Mouse (Mus musculus): Measurements from ENCODE around the gene Gm13178. TPM values are rescaled to one million over a fixed set of nuclear protein-coding genes. Genes with fewer than 3 reads are reported as not detected.

Gm13178 gene
- not detected in 2 replicates for polyA plus RNA-seq (2016; fragmentation: Nextera tagmentation; extraction: Ambion mirVana)

DNA sequence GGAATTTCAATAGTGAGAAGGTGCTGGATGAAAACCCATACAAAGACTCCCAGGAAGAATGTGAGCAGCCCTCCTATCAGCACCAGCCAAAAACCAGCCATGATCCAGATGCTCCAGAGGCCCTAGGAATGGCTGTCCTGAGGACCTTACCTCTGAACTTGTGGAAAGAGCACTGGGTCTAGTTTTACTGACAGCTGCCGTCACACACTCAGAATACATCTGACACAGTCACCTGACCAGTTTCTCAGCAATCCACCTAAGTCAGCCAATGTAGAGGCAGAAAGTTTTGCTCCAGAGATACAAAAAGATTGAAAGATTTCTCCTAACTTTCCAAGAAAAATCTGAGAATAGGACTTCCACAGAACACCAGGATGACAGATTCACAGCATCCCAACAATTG lies at the start of gene Gm13178:
Gene Gm13178, minus strand, starts transcription at position 101 of the 400 bp plus-strand sequence.
- Histone ChIP-seq H3K27me3 (ENCODE audit: low read depth, poor library complexity, severe bottlenecking) (no peaks in the 10 kb centered on the region), H3K36me3 (no peaks in the 10 kb centered on the region), H3K4me1 (no peaks in the 10 kb centered on the region), H3K27ac (replicated peaks) (no peak within 1 kb of the TSS), H3K9me3 (replicated peaks) (peaks cover 26% of the 10 kb centered on the region), H3K4me3 (no peak within 1 kb of the TSS)
- 86% methylated on average over 1 of the region's 1 CpGs for WGBS
- DNase-seq (ENCODE audit: low spot score): no peak

DNA sequence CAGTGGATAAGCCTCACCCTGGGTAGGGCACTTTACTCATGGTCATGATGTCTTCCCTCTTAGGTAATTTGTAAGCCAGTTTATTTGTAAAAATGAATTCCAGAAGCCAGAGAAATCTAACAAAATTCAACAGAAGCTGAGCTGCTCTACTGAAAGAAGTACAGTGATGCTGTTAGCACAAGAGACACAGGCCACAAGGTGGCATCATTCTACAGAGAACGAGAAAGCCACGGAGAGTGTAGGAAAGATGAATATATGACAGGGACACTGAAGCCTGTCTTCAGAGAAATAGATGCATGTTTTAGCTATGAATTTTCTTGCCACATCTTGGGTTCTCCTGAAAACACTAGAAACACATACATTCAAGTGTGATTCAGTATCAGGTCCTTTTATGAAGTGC lies 44.5 kb upstream of the Gm13178 start:
- H3K9me3 ChIP-seq (replicated peaks): peaks cover 3% of the 10 kb centered on the region; the same call in 1 of the 2 replicates
- 48% methylated on average over 2 of the region's 2 CpGs for WGBS
- H3K27ac ChIP-seq (replicated peaks): no peak overlapping the region
- DNase-seq (ENCODE audit: low spot score): no peak
- H3K4me3 ChIP-seq: no peak overlapping the region
- H3K4me1 ChIP-seq: no peaks in the 10 kb centered on the region
- H3K36me3 ChIP-seq: no peaks in the 10 kb centered on the region
- no peaks in the 10 kb centered on the region for H3K27me3 ChIP-seq (ENCODE audit: low read depth, poor library complexity, severe bottlenecking)

DNA sequence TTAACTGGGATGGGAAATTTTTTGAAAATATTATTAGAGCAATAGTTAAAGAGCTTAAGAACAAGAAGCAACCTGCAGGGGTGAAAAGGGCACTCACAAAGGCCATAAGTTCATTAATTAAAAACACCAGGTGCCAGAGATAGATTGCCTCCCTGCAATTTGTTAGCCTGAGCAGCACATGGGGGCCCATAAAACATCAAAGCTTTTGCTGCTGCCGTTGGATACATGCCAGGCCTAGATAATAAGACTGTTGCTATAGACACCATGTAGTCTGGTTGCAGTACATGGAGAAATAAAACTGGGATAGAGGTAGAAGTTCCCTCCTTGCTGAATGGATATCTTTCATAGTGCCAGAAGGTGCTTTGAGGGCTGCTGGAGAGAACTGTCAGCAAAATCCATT lies 27.9 kb upstream of the Gm13178 start:
- DNase-seq (ENCODE audit: low spot score): no peak
- no peak overlapping the region for H3K4me3 ChIP-seq
- H3K9me3 ChIP-seq (replicated peaks): peaks cover 10% of the 10 kb centered on the region
- H3K36me3 ChIP-seq: no peaks in the 10 kb centered on the region
- no peak overlapping the region for H3K27ac ChIP-seq (replicated peaks)
- no peaks in the 10 kb centered on the region for H3K4me1 ChIP-seq
- 66% methylated on average over 1 of the region's 1 CpGs for WGBS
- H3K27me3 ChIP-seq (ENCODE audit: low read depth, poor library complexity, severe bottlenecking): no peaks in the 10 kb centered on the region

DNA sequence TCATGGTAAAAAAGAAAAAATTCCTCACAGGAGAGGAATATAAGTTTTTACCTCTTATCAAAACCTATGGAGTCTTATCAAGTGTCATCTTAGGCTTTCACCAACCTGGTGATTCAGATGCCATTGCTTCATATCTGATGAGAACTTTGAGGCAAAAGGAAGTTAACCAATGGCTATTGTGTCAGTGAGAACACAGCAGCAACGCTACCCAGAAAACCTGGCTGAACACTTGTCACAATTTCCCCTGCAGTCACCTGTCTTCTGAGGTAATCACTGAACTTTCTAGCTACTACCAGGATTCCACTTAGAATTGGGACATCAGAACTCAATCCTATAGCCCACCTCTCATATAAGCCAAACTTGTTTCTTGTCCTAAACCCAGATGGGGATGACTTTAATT lies 1.5 kb downstream of the Gm13178 start:
- Histone ChIP-seq H3K4me1 (no peaks in the 10 kb centered on the region), H3K36me3 (no peaks in the 10 kb centered on the region), H3K9me3 (replicated peaks) (peaks cover 26% of the 10 kb centered on the region), H3K27me3 (ENCODE audit: low read depth, poor library complexity, severe bottlenecking) (no peaks in the 10 kb centered on the region), H3K4me3 (no peak overlapping the region), H3K27ac (replicated peaks) (no peak overlapping the region)
- 91% methylated on average over 1 of the region's 1 CpGs for WGBS
- DNase-seq (ENCODE audit: low spot score): no peak

DNA sequence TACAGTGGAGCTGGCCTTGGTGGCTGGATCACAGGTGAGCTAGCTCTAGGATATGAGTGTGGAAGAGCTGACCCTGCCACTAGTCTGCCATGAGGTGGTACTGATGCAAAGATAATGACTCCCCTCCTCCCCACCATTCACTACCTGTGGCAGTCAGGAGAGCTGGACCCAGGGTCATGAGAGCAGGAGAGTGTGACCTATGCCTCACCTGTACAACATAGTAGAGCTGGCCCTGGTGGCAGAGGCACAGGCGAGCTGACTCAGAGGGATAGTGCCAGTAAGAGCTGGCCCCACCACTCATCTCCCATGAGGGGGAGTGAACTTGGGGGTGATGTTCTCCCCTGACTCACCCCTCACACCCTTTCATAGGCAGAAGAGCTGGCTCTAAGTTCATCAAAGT lies 2.9 kb downstream of the Gm13178 start:
- Histone ChIP-seq H3K4me3 (no peak overlapping the region), H3K4me1 (no peaks in the 10 kb centered on the region), H3K36me3 (no peaks in the 10 kb centered on the region), H3K27ac (replicated peaks) (no peak overlapping the region), H3K9me3 (replicated peaks) (peaks cover 28% of the 10 kb centered on the region), H3K27me3 (ENCODE audit: low read depth, poor library complexity, severe bottlenecking) (no peaks in the 10 kb centered on the region)
- 67% methylated on average over 1 of the region's 1 CpGs for WGBS
- DNase-seq (ENCODE audit: low spot score): no peak

DNA sequence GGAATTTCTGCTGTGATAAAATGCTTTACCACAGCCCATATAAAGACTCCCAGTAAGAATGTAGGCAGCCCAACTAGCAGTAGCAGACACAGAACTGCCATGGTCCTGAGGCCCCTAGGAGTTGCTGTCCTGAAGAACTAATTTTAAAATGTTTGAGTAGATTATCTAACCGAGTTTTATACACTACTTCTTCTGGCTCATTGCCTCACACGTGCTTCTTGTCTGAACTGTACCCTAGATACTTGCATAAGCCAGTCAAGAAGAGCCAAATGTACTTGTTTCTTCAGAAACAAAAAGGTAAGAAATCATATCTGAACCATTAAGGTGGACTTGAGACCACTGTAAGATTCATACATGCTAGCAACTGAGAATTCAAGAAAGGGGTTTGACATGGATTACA lies 34.9 kb downstream of the Gm13178 start, which contains the start of gene Gm436:
Gene Gm436, minus strand, starts transcription at position 101 of the 400 bp plus-strand sequence.
- Histone ChIP-seq H3K4me1 (no peaks in the 10 kb centered on the region), H3K27ac (replicated peaks) (no peak within 1 kb of the TSS), H3K9me3 (replicated peaks) (peaks cover 21% of the 10 kb centered on the region; the same call in 1 of the 2 replicates), H3K4me3 (no peak within 1 kb of the TSS), H3K36me3 (no peaks in the 10 kb centered on the region), H3K27me3 (ENCODE audit: low read depth, poor library complexity, severe bottlenecking) (no peaks in the 10 kb centered on the region)
- WGBS: 65% methylated on average over 2 of the region's 2 CpGs
- DNase-seq (ENCODE audit: low spot score): no peak

Other genes with a start within 250 kb of the Gm13178 start
- gene 9430007A20Rik, start 201.6 kb downstream of the Gm13178 start, polyA plus RNA-seq (2016; fragmentation: Nextera tagmentation; extraction: Ambion mirVana): not detected in 2 replicates
- gene Gm13124, start 156.3 kb downstream of the Gm13178 start, polyA plus RNA-seq (2016; fragmentation: Nextera tagmentation; extraction: Ambion mirVana): not detected in 2 replicates
- gene Aadacl4, start 107.7 kb downstream of the Gm13178 start, polyA plus RNA-seq (2016; fragmentation: Nextera tagmentation; extraction: Ambion mirVana): not detected in 2 replicates
- not detected in 2 replicates for gene Gm436, start 35.0 kb downstream of the Gm13178 start, polyA plus RNA-seq (2016; fragmentation: Nextera tagmentation; extraction: Ambion mirVana)
- gene Gm438, start 65.2 kb upstream of the Gm13178 start, polyA plus RNA-seq (2016; fragmentation: Nextera tagmentation; extraction: Ambion mirVana): not detected in 2 replicates
- 7.0 and 8.6 TPM in 2 replicates for gene Dhrs3, start 171.4 kb upstream of the Gm13178 start, polyA plus RNA-seq (2016; fragmentation: Nextera tagmentation; extraction: Ambion mirVana)

Data from midbrain, embryonic 10.5 days (tissue).